Mouse (Mus musculus): ENCODE data around the gene Trpv4.

DNA sequence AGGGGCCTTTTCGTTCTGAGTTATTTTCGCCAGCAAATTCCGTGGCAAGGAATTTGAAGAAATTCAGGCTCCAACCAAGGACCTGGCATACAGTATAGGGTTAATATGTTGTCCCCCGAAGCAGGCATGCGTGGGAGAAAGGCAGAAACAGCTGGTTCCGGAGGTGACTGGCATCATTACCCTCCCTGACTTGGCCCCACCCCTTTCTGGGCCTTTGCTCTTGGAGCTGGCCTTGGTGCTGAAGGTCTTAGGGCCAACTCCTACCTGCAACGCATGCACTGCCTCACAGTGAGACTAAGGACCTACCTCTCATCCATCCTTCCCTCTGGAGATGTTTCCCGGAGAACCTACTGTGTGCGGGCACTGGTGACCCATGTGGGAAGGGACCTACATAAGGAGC lies 70.3 kb downstream of the Trpv4 start:
- no peak for TF ChIP-seq EP300 (IDR thresholded peaks at IDR 0.05; ENCODE audit: low read depth)
- TF ChIP-seq CTCF (IDR thresholded peaks at IDR 0.05; ENCODE audit: low read depth): no peak
